Mouse (Mus musculus): ENCODE results near the gene Fam160a1. TPM values are rescaled to one million over a fixed set of nuclear protein-coding genes. Genes with fewer than 3 reads are reported as not detected.
A peak's percentile ranks its signal among the peaks of the same experiment; 100 is the strongest.

Gene Fam160a1
- polyA plus RNA-seq, 1 experiment, result 1.3 TPM

GRCm38 (mm10) chr3:85677952-85678351, 139.1 kb downstream of the Fam160a1 start:
- H3K4me1 ChIP-seq (ENCODE audit: control insufficient read depth, insufficient read depth, low read length), result no peaks in the 10 kb centered on the region
- no peak overlapping the region for H3K4me3 ChIP-seq (replicated peaks; ENCODE audit: insufficient read depth, low read depth, low read length)
- H3K27ac ChIP-seq (ENCODE audit: insufficient read depth, low read length), result no peak overlapping the region
- no peak for DNase-seq
- 85% methylated on average over 3 of the region's 3 CpGs for WGBS
- no peaks in the 10 kb centered on the region for H3K27me3 ChIP-seq (ENCODE audit: control insufficient read depth, insufficient read depth, low read length)
- TF ChIP-seq CTCF (IDR thresholded peaks at IDR 0.05; ENCODE audit: borderline replicate concordance, insufficient read depth, low read depth, low read length), result no peak
- TF ChIP-seq POLR2A (IDR thresholded peaks at IDR 0.05; ENCODE audit: borderline replicate concordance, insufficient read depth, low read length), result no peak

- no peak overlapping the region for H3K27ac ChIP-seq (ENCODE audit: insufficient read depth, low read length)
These were observed 140.0 kb downstream of the Fam160a1 start for GRCm38 (mm10) chr3:85677133-85677532.

GRCm38 (mm10) chr3:85669844-85670243, 147.2 kb downstream of the Fam160a1 start:
- TF ChIP-seq CTCF (IDR thresholded peaks at IDR 0.05; ENCODE audit: borderline replicate concordance, insufficient read depth, low read depth, low read length) (no peak), POLR2A (IDR thresholded peaks at IDR 0.05; ENCODE audit: borderline replicate concordance, insufficient read depth, low read length) (no peak)
- no peak for DNase-seq
- no peaks in the 10 kb centered on the region for H3K27me3 ChIP-seq (ENCODE audit: control insufficient read depth, insufficient read depth, low read length)
- H3K27ac ChIP-seq (ENCODE audit: insufficient read depth, low read length), result no peak overlapping the region
- peaks cover 4% of the 10 kb centered on the region; the same call in 1 of the 2 replicates for H3K4me1 ChIP-seq (ENCODE audit: control insufficient read depth, insufficient read depth, low read length)
- 75% methylated on average over 6 of the region's 6 CpGs for WGBS
- H3K4me3 ChIP-seq (replicated peaks; ENCODE audit: insufficient read depth, low read depth, low read length), result no peak overlapping the region

More at GRCm38 (mm10) chr3:85677133-85677532, 140.0 kb downstream of the Fam160a1 start:
- Histone ChIP-seq H3K27me3 (ENCODE audit: control insufficient read depth, insufficient read depth, low read length) (no peaks in the 10 kb centered on the region), H3K4me1 (ENCODE audit: control insufficient read depth, insufficient read depth, low read length) (no peaks in the 10 kb centered on the region), H3K4me3 (replicated peaks; ENCODE audit: insufficient read depth, low read depth, low read length) (no peak overlapping the region)
- TF ChIP-seq CTCF (IDR thresholded peaks at IDR 0.05; ENCODE audit: borderline replicate concordance, insufficient read depth, low read depth, low read length), result no peak
- no peak for TF ChIP-seq POLR2A (IDR thresholded peaks at IDR 0.05; ENCODE audit: borderline replicate concordance, insufficient read depth, low read length)
- 89% methylated on average over 8 of the region's 8 CpGs for WGBS
- no peak for DNase-seq

- Histone ChIP-seq H3K4me3 (replicated peaks; ENCODE audit: insufficient read depth, low read depth, low read length) (no peak overlapping the region), H3K27ac (ENCODE audit: insufficient read depth, low read length) (no peak overlapping the region), H3K4me1 (ENCODE audit: control insufficient read depth, insufficient read depth, low read length) (peaks cover 12% of the 10 kb centered on the region), H3K27me3 (ENCODE audit: control insufficient read depth, insufficient read depth, low read length) (no peaks in the 10 kb centered on the region)
- WGBS, result 96% methylated on average over 6 of the region's 6 CpGs
- TF ChIP-seq CTCF (IDR thresholded peaks at IDR 0.05; ENCODE audit: borderline replicate concordance, insufficient read depth, low read depth, low read length), result no peak
- TF ChIP-seq POLR2A (IDR thresholded peaks at IDR 0.05; ENCODE audit: borderline replicate concordance, insufficient read depth, low read length), result no peak
- no peak for DNase-seq
These were observed 149.4 kb downstream of the Fam160a1 start for GRCm38 (mm10) chr3:85667683-85668082.

- Histone ChIP-seq H3K27ac (ENCODE audit: insufficient read depth, low read length) (no peak overlapping the region), H3K4me1 (ENCODE audit: control insufficient read depth, insufficient read depth, low read length) (peaks cover 12% of the 10 kb centered on the region), H3K4me3 (replicated peaks; ENCODE audit: insufficient read depth, low read depth, low read length) (no peak overlapping the region), H3K27me3 (ENCODE audit: control insufficient read depth, insufficient read depth, low read length) (no peaks in the 10 kb centered on the region)
- WGBS, result 82% methylated on average over 12 of the region's 12 CpGs
- TF ChIP-seq POLR2A (IDR thresholded peaks at IDR 0.05; ENCODE audit: borderline replicate concordance, insufficient read depth, low read length), result no peak
- TF ChIP-seq CTCF (IDR thresholded peaks at IDR 0.05; ENCODE audit: borderline replicate concordance, insufficient read depth, low read depth, low read length), result no peak
- DNase-seq, result no peak
These were observed 150.4 kb downstream of the Fam160a1 start for GRCm38 (mm10) chr3:85666736-85667135.

GRCm38 (mm10) chr3:85666166-85666565, 150.9 kb downstream of the Fam160a1 start:
- Histone ChIP-seq H3K4me1 (ENCODE audit: control insufficient read depth, insufficient read depth, low read length) (peaks cover 12% of the 10 kb centered on the region), H3K27ac (ENCODE audit: insufficient read depth, low read length) (no peak overlapping the region), H3K4me3 (replicated peaks; ENCODE audit: insufficient read depth, low read depth, low read length) (no peak overlapping the region), H3K27me3 (ENCODE audit: control insufficient read depth, insufficient read depth, low read length) (no peaks in the 10 kb centered on the region)
- no peak for DNase-seq
- 67% methylated on average over 3 of the region's 3 CpGs for WGBS
- TF ChIP-seq POLR2A (IDR thresholded peaks at IDR 0.05; ENCODE audit: borderline replicate concordance, insufficient read depth, low read length) (no peak), CTCF (IDR thresholded peaks at IDR 0.05; ENCODE audit: borderline replicate concordance, insufficient read depth, low read depth, low read length) (no peak)

- Histone ChIP-seq H3K27me3 (ENCODE audit: control insufficient read depth, insufficient read depth, low read length) (no peaks in the 10 kb centered on the region), H3K27ac (ENCODE audit: insufficient read depth, low read length) (peak overlapping the region; percentile 1; the same call in 1 of the 2 replicates), H3K4me1 (ENCODE audit: control insufficient read depth, insufficient read depth, low read length) (peaks cover 14% of the 10 kb centered on the region), H3K4me3 (replicated peaks; ENCODE audit: insufficient read depth, low read depth, low read length) (no peak overlapping the region)
- DNase-seq, result peak; percentile 65 to 74
- no peak for TF ChIP-seq CTCF (IDR thresholded peaks at IDR 0.05; ENCODE audit: borderline replicate concordance, insufficient read depth, low read depth, low read length)
- no peak for TF ChIP-seq POLR2A (IDR thresholded peaks at IDR 0.05; ENCODE audit: borderline replicate concordance, insufficient read depth, low read length)
- 22% methylated on average over 10 of the region's 10 CpGs for WGBS
These were observed 152.4 kb downstream of the Fam160a1 start for GRCm38 (mm10) chr3:85664591-85665171.

- DNase-seq, result no peak
- Histone ChIP-seq H3K27me3 (ENCODE audit: control insufficient read depth, insufficient read depth, low read length) (no peaks in the 10 kb centered on the region), H3K4me1 (ENCODE audit: control insufficient read depth, insufficient read depth, low read length) (peaks cover 18% of the 10 kb centered on the region), H3K27ac (ENCODE audit: insufficient read depth, low read length) (no peak overlapping the region), H3K4me3 (replicated peaks; ENCODE audit: insufficient read depth, low read depth, low read length) (no peak overlapping the region)
- WGBS, result 97% methylated on average over 5 of the region's 5 CpGs
- no peak for TF ChIP-seq POLR2A (IDR thresholded peaks at IDR 0.05; ENCODE audit: borderline replicate concordance, insufficient read depth, low read length)
- TF ChIP-seq CTCF (IDR thresholded peaks at IDR 0.05; ENCODE audit: borderline replicate concordance, insufficient read depth, low read depth, low read length), result no peak
These were observed 153.3 kb downstream of the Fam160a1 start for GRCm38 (mm10) chr3:85663826-85664225.

Data from cerebellum, adult 2 months (tissue).